Mouse (Mus musculus): ENCODE data around the gene Crhbp.

- TF ChIP-seq POLR2A (IDR thresholded peaks at IDR 0.05; ENCODE audit: insufficient read depth, low read depth, low read length) (no peak), CTCF (IDR thresholded peaks at IDR 0.05) (no peak), EP300 (IDR thresholded peaks at IDR 0.05; ENCODE audit: insufficient read depth, low read depth, low read length) (no peak)
Measured at GRCm38 (mm10) chr13:95424932-95425331, 19.8 kb downstream of the Crhbp start.

All from heart, adult 2 months (tissue).